Mouse (Mus musculus): ENCODE results near the gene Fam161a.
A peak's percentile ranks its signal among the peaks of the same experiment; 100 is the strongest.
"Not testable (repeated sequence)": the region's sequence is repeated elsewhere in the genome, so short reads cannot be mapped to it uniquely, and the experiment has no call there.

The Fam161a gene

GRCm38 (mm10) chr11:23063857-23064256 is 56.5 kb downstream of the Fam161a start:
- peak; percentile 8 for DNase-seq

- DNase-seq, result not testable (repeated sequence)
Measured at GRCm38 (mm10) chr11:23064276-23064675, 56.9 kb downstream of the Fam161a start.

GRCm38 (mm10) chr11:23065167-23065668 is 57.9 kb downstream of the Fam161a start:
- DNase-seq, result no peak

GRCm38 (mm10) chr11:23067395-23068136 is 60.2 kb downstream of the Fam161a start:
- peak; percentile 92 for DNase-seq

GRCm38 (mm10) chr11:23068201-23068600 is 60.9 kb downstream of the Fam161a start:
- DNase-seq, result no peak

- not testable (repeated sequence) for DNase-seq
Measured at GRCm38 (mm10) chr11:23068986-23069385, 61.7 kb downstream of the Fam161a start.

GRCm38 (mm10) chr11:23074841-23075240 is 67.5 kb downstream of the Fam161a start:
- peak; percentile 3 for DNase-seq

GRCm38 (mm10) chr11:23078541-23078940 is 71.2 kb downstream of the Fam161a start:
- no peak for DNase-seq
